Mouse (Mus musculus): ENCODE data around the gene Olfr1302. TPM values are rescaled to one million over a fixed set of nuclear protein-coding genes. Genes with fewer than 3 reads are reported as not detected.

Gene Olfr1302
- polyA plus RNA-seq (2015; fragmentation: Nextera tagmentation; extraction: Ambion mirVana) = not detected in 2 replicates

DNA sequence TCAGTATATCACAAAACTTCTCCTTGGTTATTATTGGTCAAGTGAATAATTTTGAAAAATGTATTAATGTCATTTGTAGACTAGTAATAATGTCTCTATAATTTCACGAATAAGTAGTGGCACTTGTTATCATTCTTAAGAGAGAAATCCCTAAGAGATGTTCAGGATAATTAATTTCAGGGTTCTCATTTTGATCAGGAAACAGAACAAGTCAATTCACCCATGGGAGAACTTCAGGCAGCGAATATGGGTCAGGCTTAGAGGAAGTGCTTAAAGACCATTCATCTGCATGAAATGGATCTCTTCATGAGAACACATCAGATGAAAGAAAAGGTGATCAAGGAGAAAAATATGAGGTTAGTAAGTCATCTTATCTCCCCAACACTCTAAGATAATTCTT, at the start of gene Olfr1302:
Gene Olfr1302 (plus strand): TSS at position 301 of the 400 bp plus-strand sequence.
- H3K27me3 ChIP-seq = no peaks in the 10 kb centered on the region
- no peaks in the 10 kb centered on the region for H3K36me3 ChIP-seq
- H3K9me3 ChIP-seq = no peaks in the 10 kb centered on the region
- 76% methylated on average over 2 of the region's 2 CpGs for WGBS
- H3K4me1 ChIP-seq = no peaks in the 10 kb centered on the region
- no peak for ATAC-seq (ENCODE audit: insufficient number of reproducible peaks, insufficient read depth, low FRiP score, low TSS enrichment, low read depth)
- no peak within 1 kb of the TSS for H3K4me2 ChIP-seq
- H3K27ac ChIP-seq = no peak within 1 kb of the TSS
- H3K4me3 ChIP-seq = no peak within 1 kb of the TSS
- H3K9ac ChIP-seq = no peak within 1 kb of the TSS

DNA sequence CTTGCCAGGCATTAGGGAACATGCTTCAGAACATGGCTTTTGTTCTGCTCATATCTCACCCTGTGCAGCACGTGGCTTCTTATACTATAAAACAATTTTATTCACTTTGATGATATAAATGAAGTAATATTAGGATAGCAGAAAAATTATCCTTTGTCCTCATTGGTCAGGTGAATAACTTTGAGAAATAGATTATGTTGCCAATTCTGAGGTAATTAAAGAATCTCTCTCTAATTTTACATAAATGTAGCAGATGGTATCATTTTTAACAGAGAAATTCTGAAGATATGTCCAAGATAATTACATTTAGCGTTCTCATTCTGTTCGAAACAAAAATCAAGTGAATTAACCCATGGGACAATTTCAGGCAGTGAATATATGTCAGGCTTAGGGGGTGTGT, 26.5 kb upstream of the Olfr1302 start, which contains the start of gene Olfr1301:
Gene Olfr1301 (plus strand): TSS at position 301 of the 400 bp plus-strand sequence.
- Histone ChIP-seq H3K36me3 (no peaks in the 10 kb centered on the region), H3K4me3 (no peak within 1 kb of the TSS), H3K9me3 (no peaks in the 10 kb centered on the region), H3K27me3 (no peaks in the 10 kb centered on the region), H3K4me1 (no peaks in the 10 kb centered on the region), H3K27ac (no peak within 1 kb of the TSS), H3K9ac (no peak within 1 kb of the TSS), H3K4me2 (no peak within 1 kb of the TSS)
- ATAC-seq (ENCODE audit: insufficient number of reproducible peaks, insufficient read depth, low FRiP score, low TSS enrichment, low read depth) = no peak
- WGBS = 74% methylated on average over 3 of the region's 3 CpGs

DNA sequence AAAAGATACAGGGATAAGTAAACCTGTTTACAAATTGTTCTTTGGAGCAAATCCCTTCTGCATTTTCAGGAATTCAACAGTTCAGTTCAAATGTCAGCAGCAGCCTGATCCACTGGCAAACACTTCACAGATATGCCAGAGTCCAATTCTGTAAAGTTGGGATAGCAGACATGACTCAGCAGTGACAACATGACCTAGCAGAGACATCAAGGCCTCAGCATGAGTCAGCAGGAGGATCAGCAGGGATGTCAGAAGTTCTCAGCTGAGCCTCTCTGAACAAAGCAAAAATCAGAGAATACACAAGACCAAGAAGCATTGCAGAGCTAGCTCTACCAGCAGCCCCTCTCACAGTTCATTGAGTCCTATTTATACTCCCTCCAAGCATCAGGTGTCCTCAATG, 35.7 kb downstream of the Olfr1302 start:
- H3K4me3 ChIP-seq = no peak overlapping the region
- H3K9ac ChIP-seq = no peak overlapping the region
- H3K4me1 ChIP-seq = no peaks in the 10 kb centered on the region
- H3K4me2 ChIP-seq = no peak overlapping the region
- 0 out of 2 replicates have a peak, but pooled peaks cover 3% of the 10 kb centered on the region for H3K9me3 ChIP-seq
- no peak for ATAC-seq (ENCODE audit: insufficient number of reproducible peaks, insufficient read depth, low FRiP score, low TSS enrichment, low read depth)
- no peaks in the 10 kb centered on the region for H3K27me3 ChIP-seq
- no peaks in the 10 kb centered on the region for H3K36me3 ChIP-seq
- no peak overlapping the region for H3K27ac ChIP-seq

DNA sequence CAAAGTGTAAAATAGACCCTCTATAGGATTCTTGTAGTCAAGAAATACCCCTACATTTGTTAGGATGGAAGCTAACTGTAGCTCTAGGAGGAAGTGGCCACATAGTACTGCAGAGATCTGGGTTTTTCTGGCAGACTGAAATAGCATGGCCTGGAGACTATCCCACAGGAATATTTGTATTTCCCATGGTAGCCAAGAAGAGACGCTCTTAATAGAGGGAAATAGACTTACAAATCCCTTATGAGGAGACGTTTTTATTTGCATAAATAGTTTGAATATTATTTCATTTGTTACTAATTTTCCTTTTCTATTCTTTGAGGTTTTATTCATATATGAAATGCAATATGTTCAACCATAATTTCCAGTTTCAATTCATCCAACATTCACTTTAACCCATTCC, 43.0 kb downstream of the Olfr1302 start, which contains the start of gene Olfr1303:
Gene Olfr1303 (minus strand): TSS at position 101 of the 400 bp plus-strand sequence.
- no peak within 1 kb of the TSS for H3K9ac ChIP-seq
- 76% methylated on average over 2 of the region's 2 CpGs for WGBS
- H3K9me3 ChIP-seq = no peaks in the 10 kb centered on the region
- no peaks in the 10 kb centered on the region for H3K27me3 ChIP-seq
- no peak for ATAC-seq (ENCODE audit: insufficient number of reproducible peaks, insufficient read depth, low FRiP score, low TSS enrichment, low read depth)
- H3K4me3 ChIP-seq = no peak within 1 kb of the TSS
- no peak within 1 kb of the TSS for H3K4me2 ChIP-seq
- H3K4me1 ChIP-seq = no peaks in the 10 kb centered on the region
- H3K36me3 ChIP-seq = no peaks in the 10 kb centered on the region
- no peak within 1 kb of the TSS for H3K27ac ChIP-seq

Other genes with a start within 250 kb of the Olfr1302 start
- not detected in 2 replicates for gene Olfr1294, start 237.1 kb upstream of the Olfr1302 start, polyA plus RNA-seq (2015; fragmentation: Nextera tagmentation; extraction: Ambion mirVana)
- gene Olfr1295, start 207.7 kb upstream of the Olfr1302 start, polyA plus RNA-seq (2015; fragmentation: Nextera tagmentation; extraction: Ambion mirVana) = not detected in 2 replicates
- gene Olfr1297, start 150.9 kb upstream of the Olfr1302 start, polyA plus RNA-seq (2015; fragmentation: Nextera tagmentation; extraction: Ambion mirVana) = not detected in 2 replicates
- gene Olfr1298, start 128.2 kb upstream of the Olfr1302 start, polyA plus RNA-seq (2015; fragmentation: Nextera tagmentation; extraction: Ambion mirVana) = not detected in 2 replicates
- gene Olfr1299, start 116.0 kb upstream of the Olfr1302 start, polyA plus RNA-seq (2015; fragmentation: Nextera tagmentation; extraction: Ambion mirVana) = not detected in 2 replicates
- not detected in 2 replicates for gene Olfr1301, start 26.4 kb upstream of the Olfr1302 start, polyA plus RNA-seq (2015; fragmentation: Nextera tagmentation; extraction: Ambion mirVana)
- gene Olfr1303, start 42.9 kb downstream of the Olfr1302 start, polyA plus RNA-seq (2015; fragmentation: Nextera tagmentation; extraction: Ambion mirVana) = not detected in 2 replicates
- not detected in 2 replicates for gene Olfr1305, start 99.7 kb downstream of the Olfr1302 start, polyA plus RNA-seq (2015; fragmentation: Nextera tagmentation; extraction: Ambion mirVana)
- not detected in 2 replicates for gene Olfr1306, start 138.8 kb downstream of the Olfr1302 start, polyA plus RNA-seq (2015; fragmentation: Nextera tagmentation; extraction: Ambion mirVana)
- not detected in 2 replicates for gene Olfr1307, start 172.0 kb downstream of the Olfr1302 start, polyA plus RNA-seq (2015; fragmentation: Nextera tagmentation; extraction: Ambion mirVana)
- gene Olfr1308, start 187.5 kb downstream of the Olfr1302 start, polyA plus RNA-seq (2015; fragmentation: Nextera tagmentation; extraction: Ambion mirVana) = not detected in 2 replicates
- gene Olfr1309, start 212.9 kb downstream of the Olfr1302 start, polyA plus RNA-seq (2015; fragmentation: Nextera tagmentation; extraction: Ambion mirVana) = not detected in 2 replicates
- gene Olfr1310, start 235.3 kb downstream of the Olfr1302 start, polyA plus RNA-seq (2015; fragmentation: Nextera tagmentation; extraction: Ambion mirVana) = not detected in 2 replicates
- not detected in 2 replicates for gene Olfr1311, start 247.0 kb downstream of the Olfr1302 start, polyA plus RNA-seq (2015; fragmentation: Nextera tagmentation; extraction: Ambion mirVana)

Data from embryonic facial prominence, embryonic 13.5 days (tissue).